Mouse (Mus musculus) splenic B cell, adult 2 months (primary cell): ENCODE data around the gene Tnfrsf11a.

ENCODE experiments used
- DNase-seq: peaks from one replicate; pipeline ENCODE4 v3.0.0-alpha.2; 2011; ENCODE audit warnings: low read depth, low spot score
- H3K27me3 ChIP-seq: 2 replicates; pipeline ENCODE4 v1.6.1; 2012; ENCODE audit warnings: mild to moderate bottlenecking, low read length, moderate library complexity, mixed read lengths; ENCODE audit not compliant: control insufficient read depth, poor library complexity, insufficient read depth, severe bottlenecking
- H3K36me3 ChIP-seq: 2 replicates; pipeline ENCODE4 v1.6.1; 2012; ENCODE audit warnings: mild to moderate bottlenecking, low read length, moderate library complexity, mixed read lengths; ENCODE audit not compliant: control insufficient read depth, poor library complexity, insufficient read depth, severe bottlenecking

Tnfrsf11a gene

GRCm38 (mm10) chr1:105885101-105885500 is 104.6 kb downstream of the Tnfrsf11a start:
- DNase-seq = no peak
- Histone ChIP-seq H3K27me3 (no peaks in the 10 kb centered on the region), H3K36me3 (no peaks in the 10 kb centered on the region)

GRCm38 (mm10) chr1:105885575-105885974 is 105.1 kb downstream of the Tnfrsf11a start:
- H3K36me3 ChIP-seq = no peaks in the 10 kb centered on the region
- H3K27me3 ChIP-seq = no peaks in the 10 kb centered on the region
- DNase-seq = no peak

- no peaks in the 10 kb centered on the region for H3K27me3 ChIP-seq
- H3K36me3 ChIP-seq = no peaks in the 10 kb centered on the region
- no peak for DNase-seq
Measured at GRCm38 (mm10) chr1:105886358-105886757, 105.8 kb downstream of the Tnfrsf11a start.

GRCm38 (mm10) chr1:105891032-105891725 is 110.7 kb downstream of the Tnfrsf11a start:
- peak; percentile 89 for DNase-seq

GRCm38 (mm10) chr1:105895019-105895418 is 114.5 kb downstream of the Tnfrsf11a start:
- Histone ChIP-seq H3K36me3 (no peaks in the 10 kb centered on the region), H3K27me3 (no peaks in the 10 kb centered on the region)
- DNase-seq = no peak

More at GRCm38 (mm10) chr1:105891032-105891725, 110.7 kb downstream of the Tnfrsf11a start:
- H3K36me3 ChIP-seq = no peaks in the 10 kb centered on the region
- no peaks in the 10 kb centered on the region for H3K27me3 ChIP-seq
